Mouse (Mus musculus): ENCODE measurements around the gene Fbxl22.

DNA sequence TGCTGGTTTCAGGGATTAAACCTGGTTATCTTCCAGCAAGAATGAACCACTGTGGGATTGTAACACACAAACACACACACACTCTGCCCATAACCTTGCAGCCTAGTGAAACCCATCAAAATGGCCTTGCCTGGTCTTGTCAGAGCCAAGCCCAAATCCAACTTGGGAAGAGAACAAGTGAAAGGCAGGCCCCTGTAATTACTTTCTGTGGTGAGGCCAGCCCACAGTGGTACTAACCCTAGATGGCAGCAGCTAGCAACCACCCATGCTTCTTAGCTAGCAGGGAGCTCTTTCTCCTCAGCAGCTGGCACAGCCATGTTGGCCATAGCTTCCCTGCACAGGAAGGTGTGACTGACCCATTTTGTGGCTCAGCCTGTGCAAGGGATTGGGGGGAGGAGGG lies 1.2 kb downstream of the Fbxl22 start:
- TF ChIP-seq CTCF (conservative IDR thresholded peaks at IDR 0.05; ENCODE audit: insufficient read depth, insufficient read length, low read depth, low read length) = peak; percentile 35; the same call in 1 of the 2 replicates
- no peak for TF ChIP-seq POLR2A (IDR thresholded peaks at IDR 0.05; ENCODE audit: low read depth, low read length)
